Mouse (Mus musculus): ENCODE results near the gene Vdac2. TPM values are rescaled to one million over a fixed set of nuclear protein-coding genes. Genes with fewer than 3 reads are reported as not detected.

Vdac2 gene
- polyA plus RNA-seq, 1 experiment from 2014 or later, result 327 TPM

DNA sequence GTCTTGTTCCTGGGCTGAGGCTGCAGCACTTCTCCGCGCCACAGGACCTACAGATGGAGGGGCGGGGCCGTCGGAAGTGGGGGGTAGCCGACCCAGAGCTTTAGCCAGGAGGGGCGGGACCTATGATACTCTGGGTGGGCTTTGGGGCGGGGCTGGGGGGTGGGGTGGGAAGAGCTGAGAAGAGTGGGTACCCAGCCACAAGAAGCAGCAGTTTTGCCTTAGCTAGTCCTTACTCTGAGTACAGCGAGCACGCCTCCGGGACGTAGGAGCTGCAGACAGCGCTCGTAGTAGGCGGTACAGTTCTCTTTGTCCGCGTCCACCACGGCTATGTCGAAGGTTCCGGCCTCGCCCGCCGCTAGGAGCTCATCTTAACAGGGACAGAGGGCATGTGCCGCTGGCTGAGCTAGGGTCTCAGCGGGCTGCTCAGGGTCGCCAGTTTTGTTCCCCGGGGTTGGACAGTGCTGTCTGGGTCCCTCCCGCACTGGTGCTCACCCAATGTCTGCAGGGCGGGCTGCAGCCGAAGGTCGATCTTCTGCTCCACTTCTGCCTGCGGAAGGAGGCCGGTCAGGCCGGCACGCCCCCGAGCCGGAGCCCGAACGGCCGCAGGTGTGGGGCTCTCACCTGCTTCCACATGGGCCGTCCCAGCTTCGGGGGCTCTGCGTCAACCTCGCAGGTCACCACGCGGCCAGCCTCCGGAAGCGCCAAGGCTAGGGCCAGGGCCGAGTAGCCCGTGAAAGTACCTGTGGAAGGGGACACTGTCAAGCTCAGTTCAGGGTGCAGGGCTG lies 22.5 kb downstream of the Vdac2 start:
- Histone ChIP-seq H3K27ac (ENCODE audit: low read depth, low read length) (peak overlapping the region; percentile 72), H3K4me3 (ENCODE audit: low read length) (peak overlapping the region; percentile 76), H3K36me3 (ENCODE audit: control insufficient read depth, insufficient read depth, low read length) (peaks cover 7% of the 10 kb centered on the region), H3K27me3 (replicated peaks; ENCODE audit: control insufficient read depth, insufficient read depth, low read length) (no peaks in the 10 kb centered on the region), H3K4me2 (ENCODE audit: low read length) (peak overlapping the region; percentile 92), H3K4me1 (ENCODE audit: control insufficient read depth, insufficient read depth, low read depth, low read length) (peaks cover 8% of the 10 kb centered on the region), H3K9ac (ENCODE audit: low read depth, low read length) (peak overlapping the region; percentile 92), H3K9me3 (ENCODE audit: control insufficient read depth, low read length) (no peaks in the 10 kb centered on the region)
- 1% methylated on average over 50 of the region's 50 CpGs for WGBS
- ATAC-seq, result peak; percentile 51

- Histone ChIP-seq H3K9me3 (ENCODE audit: control insufficient read depth, low read length) (no peaks in the 10 kb centered on the region), H3K4me1 (ENCODE audit: control insufficient read depth, insufficient read depth, low read depth, low read length) (peaks cover 11% of the 10 kb centered on the region), H3K27ac (ENCODE audit: low read depth, low read length) (peak within 1 kb of the TSS; percentile 72), H3K9ac (ENCODE audit: low read depth, low read length) (peak within 1 kb of the TSS; percentile 92), H3K27me3 (replicated peaks; ENCODE audit: control insufficient read depth, insufficient read depth, low read length) (no peaks in the 10 kb centered on the region), H3K36me3 (ENCODE audit: control insufficient read depth, insufficient read depth, low read length) (peaks cover 5% of the 10 kb centered on the region), H3K4me3 (ENCODE audit: low read length) (peak within 1 kb of the TSS; percentile 76), H3K4me2 (ENCODE audit: low read length) (peak within 1 kb of the TSS; percentile 92)
- WGBS, result 0% methylated on average over 48 of the region's 51 CpGs
- ATAC-seq, result peak; percentile 87
Observed at GRCm38 (mm10) chr14:21848166-21849154, 23.4 kb downstream of the Vdac2 start, which contains the start of gene Comtd1. TSS of gene Comtd1 (minus strand) at chr14:21848977.

GRCm38 (mm10) chr14:21849524-21850418 lies 24.7 kb downstream of the Vdac2 start:
- no peak overlapping the region for H3K9ac ChIP-seq (ENCODE audit: low read depth, low read length)
- ATAC-seq, result no peak
- H3K4me1 ChIP-seq (ENCODE audit: control insufficient read depth, insufficient read depth, low read depth, low read length), result peaks cover 15% of the 10 kb centered on the region
- no peak overlapping the region for H3K27ac ChIP-seq (ENCODE audit: low read depth, low read length)
- 87% methylated on average over 13 of the region's 13 CpGs for WGBS
- no peak overlapping the region for H3K4me2 ChIP-seq (ENCODE audit: low read length)
- no peaks in the 10 kb centered on the region for H3K9me3 ChIP-seq (ENCODE audit: control insufficient read depth, low read length)
- H3K27me3 ChIP-seq (replicated peaks; ENCODE audit: control insufficient read depth, insufficient read depth, low read length), result no peaks in the 10 kb centered on the region
- no peak overlapping the region for H3K4me3 ChIP-seq (ENCODE audit: low read length)
- peaks cover 5% of the 10 kb centered on the region for H3K36me3 ChIP-seq (ENCODE audit: control insufficient read depth, insufficient read depth, low read length)

DNA sequence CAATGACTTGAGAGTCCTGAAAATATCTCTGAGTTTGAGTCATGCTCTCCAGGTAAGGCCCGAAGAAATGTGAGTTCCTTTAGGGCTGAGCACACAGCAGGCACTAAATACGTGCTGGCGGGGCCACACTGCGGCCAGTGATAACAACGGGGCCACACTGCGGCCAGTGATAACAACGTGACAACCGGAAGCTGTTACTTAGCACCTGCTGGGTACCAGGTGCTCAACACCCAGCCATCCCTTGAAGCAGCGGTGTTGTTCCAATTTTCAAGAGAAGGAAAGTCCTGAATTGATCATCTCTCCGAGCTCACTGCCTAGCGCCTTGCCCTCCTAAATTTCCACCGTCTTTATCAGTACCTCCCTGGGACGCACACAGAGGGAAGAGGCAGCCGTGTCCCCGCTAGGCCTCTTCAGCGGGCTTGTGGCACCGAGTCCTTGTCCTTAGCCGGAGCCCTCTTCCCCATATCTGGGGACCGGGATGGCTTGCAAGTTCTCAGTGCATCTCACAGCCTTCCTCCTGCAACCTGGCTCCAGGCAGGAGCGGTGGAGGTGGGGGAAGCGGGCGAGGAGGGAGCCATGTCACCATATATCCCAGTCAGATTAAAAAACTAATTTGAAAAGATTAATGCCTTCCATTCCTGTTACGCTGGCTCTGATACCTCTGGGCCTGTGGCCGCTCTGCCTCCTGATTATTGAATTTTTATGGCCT lies 25.5 kb downstream of the Vdac2 start:
- Histone ChIP-seq H3K4me1 (ENCODE audit: control insufficient read depth, insufficient read depth, low read depth, low read length) (peaks cover 15% of the 10 kb centered on the region), H3K36me3 (ENCODE audit: control insufficient read depth, insufficient read depth, low read length) (peaks cover 4% of the 10 kb centered on the region), H3K9me3 (ENCODE audit: control insufficient read depth, low read length) (no peaks in the 10 kb centered on the region), H3K27me3 (replicated peaks; ENCODE audit: control insufficient read depth, insufficient read depth, low read length) (no peaks in the 10 kb centered on the region), H3K4me3 (ENCODE audit: low read length) (no peak overlapping the region), H3K4me2 (ENCODE audit: low read length) (no peak overlapping the region), H3K27ac (ENCODE audit: low read depth, low read length) (no peak overlapping the region), H3K9ac (ENCODE audit: low read depth, low read length) (no peak overlapping the region)
- WGBS, result 80% methylated on average over 24 of the region's 24 CpGs
- ATAC-seq, result no peak

- no peak for ATAC-seq
- Histone ChIP-seq H3K4me3 (ENCODE audit: low read length) (no peak overlapping the region), H3K9me3 (ENCODE audit: control insufficient read depth, low read length) (no peaks in the 10 kb centered on the region), H3K9ac (ENCODE audit: low read depth, low read length) (no peak overlapping the region), H3K4me2 (ENCODE audit: low read length) (no peak overlapping the region), H3K27ac (ENCODE audit: low read depth, low read length) (no peak overlapping the region), H3K27me3 (replicated peaks; ENCODE audit: control insufficient read depth, insufficient read depth, low read length) (no peaks in the 10 kb centered on the region), H3K36me3 (ENCODE audit: control insufficient read depth, insufficient read depth, low read length) (no peaks in the 10 kb centered on the region), H3K4me1 (ENCODE audit: control insufficient read depth, insufficient read depth, low read depth, low read length) (peaks cover 9% of the 10 kb centered on the region)
- 85% methylated on average over 16 of the region's 16 CpGs for WGBS
Observed at GRCm38 (mm10) chr14:21851996-21852791, 27.2 kb downstream of the Vdac2 start.

DNA sequence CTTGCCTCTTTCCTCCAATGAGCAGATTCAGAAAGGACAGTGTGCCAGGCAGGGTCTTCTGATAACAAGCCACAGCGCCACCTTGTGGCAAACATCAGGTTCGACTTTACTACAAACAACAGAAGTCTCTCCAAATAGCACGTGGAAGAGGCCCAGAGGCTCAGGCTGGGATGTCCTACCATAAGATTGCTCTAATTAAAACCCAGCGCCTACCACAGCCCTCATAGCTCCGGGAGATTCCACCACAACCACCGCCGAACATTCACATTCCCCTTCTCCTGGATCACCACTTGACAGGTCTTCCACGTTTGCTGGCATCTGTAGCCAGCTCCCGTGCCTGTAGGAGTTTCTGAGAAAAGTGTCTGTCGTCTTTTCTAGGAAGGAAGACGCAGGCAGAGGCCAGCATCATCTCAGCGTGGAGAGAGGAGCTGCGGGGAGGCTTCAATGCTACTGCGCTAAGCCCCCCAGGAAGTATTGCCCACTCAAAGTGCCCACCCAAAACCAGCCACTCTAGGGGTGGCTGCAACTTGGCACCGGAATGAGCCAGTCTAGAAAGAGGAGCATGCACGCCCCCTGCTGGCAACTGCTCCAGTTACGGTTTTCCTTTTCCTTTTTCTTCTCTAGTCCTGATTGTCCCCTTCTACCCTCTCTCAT lies 28.5 kb downstream of the Vdac2 start:
- 9% methylated on average over 17 of the region's 17 CpGs for WGBS

GRCm38 (mm10) chr14:21854271-21854670 lies 29.2 kb downstream of the Vdac2 start:
- no peak overlapping the region for H3K27ac ChIP-seq (ENCODE audit: low read depth, low read length)
- no peak overlapping the region; the same call in 1 of the 2 replicates for H3K9ac ChIP-seq (ENCODE audit: low read depth, low read length)
- H3K4me1 ChIP-seq (ENCODE audit: control insufficient read depth, insufficient read depth, low read depth, low read length), result peaks cover 7% of the 10 kb centered on the region; the same call in 1 of the 2 replicates
- no peak for ATAC-seq
- H3K36me3 ChIP-seq (ENCODE audit: control insufficient read depth, insufficient read depth, low read length), result no peaks in the 10 kb centered on the region
- H3K4me2 ChIP-seq (ENCODE audit: low read length), result peak overlapping the region; percentile 61
- 82% methylated on average over 9 of the region's 9 CpGs for WGBS
- no peak overlapping the region for H3K4me3 ChIP-seq (ENCODE audit: low read length)
- no peaks in the 10 kb centered on the region for H3K27me3 ChIP-seq (replicated peaks; ENCODE audit: control insufficient read depth, insufficient read depth, low read length)
- no peaks in the 10 kb centered on the region for H3K9me3 ChIP-seq (ENCODE audit: control insufficient read depth, low read length)

More for the DNA sequence above, 28.5 kb downstream of the Vdac2 start:
- peak overlapping the region; percentile 61 for H3K4me2 ChIP-seq (ENCODE audit: low read length)
- H3K27me3 ChIP-seq (replicated peaks; ENCODE audit: control insufficient read depth, insufficient read depth, low read length), result no peaks in the 10 kb centered on the region
- peak overlapping the region; percentile 12; the same call in 1 of the 2 replicates for H3K27ac ChIP-seq (ENCODE audit: low read depth, low read length)
- peaks cover 7% of the 10 kb centered on the region; the same call in 1 of the 2 replicates for H3K4me1 ChIP-seq (ENCODE audit: control insufficient read depth, insufficient read depth, low read depth, low read length)
- peak overlapping the region; percentile 26 for H3K4me3 ChIP-seq (ENCODE audit: low read length)
- no peaks in the 10 kb centered on the region for H3K36me3 ChIP-seq (ENCODE audit: control insufficient read depth, insufficient read depth, low read length)
- peak; percentile 34; the same call in 1 of the 2 replicates for ATAC-seq
- peak overlapping the region; percentile 31 for H3K9ac ChIP-seq (ENCODE audit: low read depth, low read length)
- H3K9me3 ChIP-seq (ENCODE audit: control insufficient read depth, low read length), result no peaks in the 10 kb centered on the region

Measured in hindbrain, embryonic 16.5 days (tissue).